Mouse (Mus musculus) C2C12 (cell line): ENCODE results near the gene Hoxa3. TPM values are rescaled to one million over a fixed set of nuclear protein-coding genes. Genes with fewer than 3 reads are reported as not detected.
A peak's percentile ranks its signal among the peaks of the same experiment; 100 is the strongest.

Source experiments
- H3K27me3 ChIP-seq: one replicate; pipeline ENCODE4 v1.6.1; 2011; ENCODE audit not compliant: control insufficient read depth, insufficient read depth, insufficient read length
- H3K36me3 ChIP-seq: one replicate; pipeline ENCODE4 v1.6.1; 2011; ENCODE audit not compliant: control insufficient read depth, insufficient read depth
- H3K4me3 ChIP-seq: one replicate; pipeline ENCODE4 v1.5.1; 2011; ENCODE audit warnings: mild to moderate bottlenecking, control low read depth; ENCODE audit not compliant: poor library complexity, insufficient read depth, severe bottlenecking
- H3K79me2 ChIP-seq: one replicate; pipeline ENCODE4 v1.6.1; 2011; ENCODE audit not compliant: control insufficient read depth, insufficient read depth
- H3K79me3 ChIP-seq: one replicate; pipeline ENCODE4 v1.6.1; 2011; ENCODE audit warnings: low read depth, control low read depth
- H3ac ChIP-seq: one replicate; pipeline ENCODE3; 2011; ENCODE audit warnings: low read depth; ENCODE audit not compliant: control insufficient read depth, insufficient read length
- CEBPB ChIP-seq: IDR thresholded peaks from one replicate; pipeline ENCODE4 v1.6.1; 2011; ENCODE audit warnings: low read depth, mild to moderate bottlenecking, control low read depth, moderate library complexity
- CTCF ChIP-seq: IDR thresholded peaks from one replicate; pipeline ENCODE4 v1.5.1; 2011; ENCODE audit not compliant: control insufficient read depth, insufficient read depth, insufficient read length
- FOSL1 ChIP-seq: IDR thresholded peaks from one replicate; pipeline ENCODE4 v1.8.0; 2011; ENCODE audit warnings: mild to moderate bottlenecking, low read length; ENCODE audit not compliant: poor library complexity, insufficient read depth, severe bottlenecking
- MAX ChIP-seq: IDR thresholded peaks from one replicate; pipeline ENCODE4 v1.6.1; 2011; ENCODE audit warnings: mild to moderate bottlenecking, control low read depth
- MYOD1 ChIP-seq: IDR thresholded peaks from one replicate; pipeline ENCODE4 v1.6.1; 2011; ENCODE audit warnings: low read depth; ENCODE audit not compliant: control insufficient read depth, insufficient read length
- MYOG ChIP-seq: IDR thresholded peaks from one replicate; pipeline ENCODE4 v1.6.1; 2011; ENCODE audit not compliant: control insufficient read depth, insufficient read length; ENCODE audit errors: extremely low read depth
- USF1 ChIP-seq: IDR thresholded peaks from one replicate; pipeline ENCODE4 v1.6.1; 2011; ENCODE audit warnings: low read depth, mild to moderate bottlenecking, control low read depth, moderate library complexity
- polyA plus RNA-seq: library from polyadenylated mRNA; unstranded; fragments of >200 nt; fragmentation: generic; extraction: Trizol; gene quantifications from one replicate; pipeline ENCODE4 v1.2.1, GENCODE M21; 2012; ENCODE audit warnings: missing spikeins

Hoxa3 gene
- polyA plus RNA-seq, 1 experiment, result 0.67 TPM

DNA sequence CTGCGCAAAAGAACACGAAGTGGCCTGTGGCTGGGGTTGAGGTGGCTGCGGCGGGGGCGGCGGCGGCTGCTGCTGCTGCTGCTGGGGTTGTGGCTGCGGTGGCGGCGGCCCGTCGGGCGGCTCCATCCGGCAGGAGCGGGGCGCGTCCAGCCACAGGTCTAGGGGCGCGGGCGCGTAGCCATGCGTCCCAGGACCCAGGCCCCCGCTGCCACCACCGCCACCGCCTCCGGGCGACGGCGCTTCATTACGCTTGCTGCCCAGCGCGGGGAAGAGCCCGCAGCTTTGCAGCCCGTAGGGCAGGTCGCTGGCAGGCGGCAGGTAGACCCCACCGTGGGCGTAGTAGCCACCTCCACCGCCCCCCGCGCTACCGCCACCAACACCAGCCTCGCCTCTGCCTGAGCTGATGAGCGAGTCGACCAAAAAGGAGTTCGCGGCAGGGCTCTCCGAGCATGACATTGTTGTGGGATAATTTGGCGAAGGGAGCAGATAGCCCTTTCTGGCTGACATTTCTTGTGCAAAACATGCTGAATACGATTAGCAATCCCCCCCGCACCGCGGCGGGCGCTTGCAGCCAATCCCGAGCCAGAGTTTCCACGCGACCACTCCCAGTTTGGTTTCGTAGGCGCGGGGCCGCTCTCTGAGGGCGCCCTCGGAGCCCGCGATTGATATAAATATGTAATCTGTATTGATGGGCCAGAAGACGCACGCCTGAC is 21.4 kb upstream of the Hoxa3 start:
- peaks cover 96% of the 10 kb centered on the region for H3K79me3 ChIP-seq
- H3ac ChIP-seq, result peak overlapping the region; percentile 92
- no peaks in the 10 kb centered on the region for H3K27me3 ChIP-seq
- TF ChIP-seq USF1, result no peak
- no peak for TF ChIP-seq MAX
- no peak for TF ChIP-seq MYOD1
- TF ChIP-seq MYOG, result no peak
- TF ChIP-seq FOSL1, result no peak
- TF ChIP-seq CEBPB, result no peak
- no peak for TF ChIP-seq CTCF
- no peaks in the 10 kb centered on the region for H3K36me3 ChIP-seq
- peaks cover 100% of the 10 kb centered on the region for H3K79me2 ChIP-seq
- H3K4me3 ChIP-seq, result peak overlapping the region; percentile 45

DNA sequence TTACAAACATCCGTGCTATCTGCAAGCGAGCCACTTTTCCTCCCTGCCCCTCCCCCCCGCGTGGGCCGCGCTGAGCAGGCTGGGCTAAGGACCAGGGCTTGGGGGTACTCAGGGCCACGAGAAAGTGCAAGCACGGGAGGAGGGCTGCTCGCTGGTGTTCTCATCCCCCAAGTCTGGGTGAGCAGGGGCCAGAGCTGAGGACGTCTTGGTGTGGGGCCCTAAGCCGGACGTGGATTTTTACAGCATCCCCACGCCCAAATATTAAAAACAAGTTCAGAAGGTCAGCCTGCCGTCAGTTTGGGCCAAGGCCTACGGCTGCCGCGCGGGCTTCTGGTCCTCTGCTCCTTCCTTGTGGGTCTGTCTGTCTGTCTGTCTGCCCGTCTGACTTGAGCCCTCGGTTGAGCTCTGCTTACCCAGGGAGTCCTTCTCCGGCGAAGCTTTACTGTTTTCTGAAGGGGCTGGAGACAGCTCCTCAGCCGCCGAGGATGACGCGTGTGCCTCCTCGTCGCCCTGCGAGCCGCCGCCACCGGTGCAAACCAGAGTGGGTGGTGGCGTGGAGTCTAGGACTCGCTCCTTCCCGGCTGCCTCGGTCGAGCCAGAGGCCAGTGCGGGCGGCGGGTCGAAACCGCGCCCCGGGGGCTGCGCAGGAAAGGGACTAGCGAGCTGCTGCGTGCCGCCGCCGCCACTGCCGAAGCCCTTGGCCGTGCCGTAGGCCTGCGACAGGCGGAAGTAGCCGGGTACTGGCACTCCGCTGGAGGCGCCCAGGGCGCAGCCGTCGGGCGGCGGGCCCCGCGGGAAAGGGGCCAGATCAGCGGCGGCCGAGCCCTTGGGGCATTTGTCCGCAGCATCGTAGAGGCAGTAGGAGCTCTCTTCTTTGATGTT is 20.7 kb upstream of the Hoxa3 start:
- H3K36me3 ChIP-seq, result no peaks in the 10 kb centered on the region

DNA sequence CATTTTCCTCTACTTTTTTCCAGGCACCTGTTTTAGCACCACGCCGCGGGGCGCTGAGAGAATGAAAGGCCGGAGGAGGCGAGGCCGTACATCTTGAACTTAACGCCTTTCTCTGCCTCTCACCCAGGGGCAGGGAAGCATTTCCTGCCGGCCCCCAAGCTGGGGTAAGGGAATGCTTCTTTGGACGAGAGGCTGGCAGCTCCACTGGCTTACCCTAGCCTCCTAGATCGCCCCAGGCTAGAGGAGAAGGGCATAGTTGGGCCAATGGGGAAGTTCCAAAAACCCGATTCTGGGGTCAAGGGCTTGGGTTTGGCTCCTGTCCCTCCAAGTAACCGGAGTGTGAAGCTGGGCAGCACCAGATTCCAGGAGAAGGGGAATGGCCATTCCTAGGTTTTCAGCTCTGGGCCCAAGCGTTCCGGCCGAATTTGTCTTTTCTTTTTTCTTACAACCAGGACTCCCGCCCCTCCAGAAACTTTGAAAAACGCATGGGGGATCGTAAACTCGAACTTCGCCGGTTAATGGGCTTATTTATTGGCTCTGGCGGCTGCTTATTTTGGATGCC is 19.9 kb upstream of the Hoxa3 start:
- Histone ChIP-seq H3K79me3 (peaks cover 94% of the 10 kb centered on the region), H3K4me3 (peak overlapping the region; percentile 45), H3K79me2 (peaks cover 100% of the 10 kb centered on the region), H3K36me3 (no peaks in the 10 kb centered on the region), H3K27me3 (no peaks in the 10 kb centered on the region), H3ac (peak overlapping the region; percentile 92)
- TF ChIP-seq CTCF (no peak), MYOD1 (no peak), CEBPB (no peak), MAX (no peak), MYOG (no peak), FOSL1 (no peak), USF1 (no peak)

More for the DNA sequence above, 20.7 kb upstream of the Hoxa3 start:
- H3K79me3 ChIP-seq, result peaks cover 95% of the 10 kb centered on the region
- TF ChIP-seq MAX (no peak), CEBPB (no peak), MYOG (no peak), CTCF (no peak), FOSL1 (no peak), MYOD1 (no peak), USF1 (no peak)
- peak overlapping the region; percentile 45 for H3K4me3 ChIP-seq
- H3ac ChIP-seq, result peak overlapping the region; percentile 92
- no peaks in the 10 kb centered on the region for H3K27me3 ChIP-seq
- peaks cover 100% of the 10 kb centered on the region for H3K79me2 ChIP-seq

- peak overlapping the region; percentile 60 for H3ac ChIP-seq
- peaks cover 100% of the 10 kb centered on the region for H3K79me2 ChIP-seq
- H3K79me3 ChIP-seq, result peaks cover 93% of the 10 kb centered on the region
- H3K4me3 ChIP-seq, result peak overlapping the region; percentile 45
- no peak for TF ChIP-seq USF1
- no peak for TF ChIP-seq MAX
- no peak for TF ChIP-seq FOSL1
- no peak for TF ChIP-seq MYOG
- TF ChIP-seq MYOD1, result no peak
- no peak for TF ChIP-seq CTCF
- no peak for TF ChIP-seq CEBPB
- no peaks in the 10 kb centered on the region for H3K27me3 ChIP-seq
- H3K36me3 ChIP-seq, result no peaks in the 10 kb centered on the region
These were observed 19.4 kb upstream of the Hoxa3 start for GRCm38 (mm10) chr6:52232568-52232965.

DNA sequence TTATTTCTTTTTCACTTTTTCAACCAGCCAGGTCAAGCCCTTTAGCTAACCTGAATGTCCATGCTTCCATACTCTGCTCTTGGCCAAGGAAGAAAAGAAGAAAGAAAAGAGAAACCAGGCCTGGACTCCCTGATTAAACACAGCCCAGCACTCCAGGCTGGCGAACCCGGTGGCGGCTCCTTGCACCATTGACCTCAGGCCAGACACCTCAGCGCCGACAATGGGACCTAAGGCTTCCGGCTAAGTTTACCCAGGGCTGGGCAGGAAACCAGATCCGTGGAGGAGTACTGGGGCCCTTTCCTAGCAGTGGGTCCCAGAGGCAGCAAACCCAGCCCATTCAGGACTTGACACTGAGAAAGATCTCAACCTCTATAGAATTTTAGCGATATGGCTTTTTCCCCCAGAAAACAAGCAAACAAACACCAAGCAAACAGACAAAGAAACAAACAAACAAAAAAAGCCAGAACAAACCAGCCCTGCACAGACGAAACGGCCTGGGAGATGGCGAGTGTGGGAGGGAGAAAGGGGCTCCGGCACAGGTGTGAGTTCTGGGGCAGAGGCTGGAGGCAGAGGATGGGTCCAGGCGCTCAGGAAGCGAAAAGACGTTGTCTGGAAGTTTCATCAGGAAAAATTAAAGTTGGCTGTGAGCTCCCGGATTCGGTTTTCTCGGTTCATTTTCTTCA is 18.9 kb upstream of the Hoxa3 start:
- Histone ChIP-seq H3K79me2 (peaks cover 100% of the 10 kb centered on the region), H3K27me3 (no peaks in the 10 kb centered on the region), H3K79me3 (peaks cover 93% of the 10 kb centered on the region), H3ac (peak overlapping the region; percentile 63), H3K4me3 (peak overlapping the region; percentile 45), H3K36me3 (no peaks in the 10 kb centered on the region)
- TF ChIP-seq USF1, result no peak
- no peak for TF ChIP-seq MYOG
- TF ChIP-seq CEBPB, result no peak
- no peak for TF ChIP-seq MYOD1
- no peak for TF ChIP-seq FOSL1
- no peak for TF ChIP-seq MAX
- no peak for TF ChIP-seq CTCF
